Mouse (Mus musculus): ENCODE measurements around the gene Lcmt2.

Lcmt2 gene

GRCm38 (mm10) chr2:121119260-121119659 lies 21.2 kb downstream of the Lcmt2 start:
- DNase-seq (ENCODE audit: extremely low spot score, low spot score) = no peak

GRCm38 (mm10) chr2:121115418-121115817 lies 25.0 kb downstream of the Lcmt2 start:
- DNase-seq (ENCODE audit: extremely low spot score, low spot score) = no peak

GRCm38 (mm10) chr2:121109695-121110094 lies 30.8 kb downstream of the Lcmt2 start, which contains the start of gene Tgm7:
Gene Tgm7 (minus strand): TSS chr2:121109795.
- DNase-seq (ENCODE audit: extremely low spot score, low spot score) = no peak

GRCm38 (mm10) chr2:121105940-121106339 lies 34.5 kb downstream of the Lcmt2 start:
- DNase-seq (ENCODE audit: extremely low spot score, low spot score) = no peak

- DNase-seq (ENCODE audit: extremely low spot score, low spot score) = peak; percentile 49
Observed at GRCm38 (mm10) chr2:121102051-121102450, 38.4 kb downstream of the Lcmt2 start.

GRCm38 (mm10) chr2:121089751-121090150 lies 50.7 kb downstream of the Lcmt2 start:
- DNase-seq (ENCODE audit: extremely low spot score, low spot score) = no peak

- no peak for DNase-seq (ENCODE audit: extremely low spot score, low spot score)
Observed at GRCm38 (mm10) chr2:121088507-121088906, 51.9 kb downstream of the Lcmt2 start.

GRCm38 (mm10) chr2:121085480-121086185 lies 54.8 kb downstream of the Lcmt2 start, which contains the start of gene Tgm5:
Gene Tgm5 (minus strand): TSS chr2:121085841.
- DNase-seq (ENCODE audit: extremely low spot score, low spot score) = no peak

GRCm38 (mm10) chr2:121082626-121083025 lies 57.8 kb downstream of the Lcmt2 start:
- DNase-seq (ENCODE audit: extremely low spot score, low spot score) = no peak
